Mouse (Mus musculus): ENCODE measurements around the gene Actbl2. TPM values are rescaled to one million over a fixed set of nuclear protein-coding genes. Genes with fewer than 3 reads are reported as not detected.

The Actbl2 gene
- polyA plus RNA-seq, 1 experiment from 2014 or later: not detected

DNA sequence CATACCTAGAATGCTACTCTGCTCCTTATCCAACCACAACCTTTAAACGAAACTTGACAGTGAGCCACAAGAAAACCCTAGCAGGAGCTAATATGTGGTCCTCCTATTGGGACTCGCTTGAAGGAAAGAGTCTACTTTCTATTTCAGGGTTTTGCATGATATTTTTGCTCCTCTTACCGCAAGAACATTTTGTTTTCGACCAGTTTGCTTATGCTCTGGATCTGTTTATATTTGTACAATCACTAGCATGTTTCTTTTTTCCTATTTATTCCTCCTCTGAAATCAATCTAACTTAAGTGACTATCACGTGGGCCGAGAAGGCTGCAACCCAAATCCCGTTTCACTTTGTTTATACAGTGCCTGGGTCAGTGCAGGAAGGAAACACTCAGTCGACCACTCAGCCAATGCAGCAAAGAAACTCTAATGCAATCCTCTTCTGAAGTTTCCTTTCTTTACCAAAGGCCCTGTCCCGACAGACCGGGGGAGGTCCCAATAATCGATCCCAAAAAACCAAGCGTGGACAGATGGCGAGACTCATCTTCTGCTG is 15.0 kb downstream of the Actbl2 start:
- POLR2A ChIA-PET: no interaction called here
- H3K27me3 ChIP-seq: no peaks in the 10 kb centered on the region
- no peak for TF ChIP-seq CTCF (IDR thresholded peaks at IDR 0.05)
- ATAC-seq: no peak
- CTCF ChIA-PET: no interaction called here
- in situ Hi-C loops (cut with MboI; ENCODE audit: low pct_unique_long_range_greater_than_20kb): no loop called here
- no peak for DNase-seq (ENCODE audit: low read depth, low spot score)

DNA sequence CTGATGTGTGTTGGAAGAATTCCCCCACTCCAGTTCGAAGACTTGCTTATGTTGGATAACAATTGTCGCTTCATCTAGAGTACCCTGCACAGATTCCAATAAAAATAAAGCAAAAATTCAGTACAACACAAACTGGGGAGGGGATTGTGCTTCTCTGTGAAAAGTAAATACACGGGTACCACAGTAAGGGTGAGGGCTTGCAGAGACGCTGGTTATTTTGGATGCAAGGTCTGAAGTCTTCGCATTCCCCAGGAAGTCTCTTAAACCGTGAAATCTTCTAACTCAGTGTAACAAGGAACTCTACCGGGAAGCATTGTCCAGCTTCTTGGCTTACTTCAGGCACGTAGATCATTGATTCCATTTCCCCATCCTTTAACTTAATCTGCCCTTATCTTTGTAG is 17.1 kb downstream of the Actbl2 start:
- no peak for DNase-seq (ENCODE audit: low read depth, low spot score)
- no peak for TF ChIP-seq CTCF (IDR thresholded peaks at IDR 0.05)
- in situ Hi-C loops (cut with MboI; ENCODE audit: low pct_unique_long_range_greater_than_20kb): no loop called here
- POLR2A ChIA-PET: no interaction called here
- CTCF ChIA-PET: no interaction called here
- no peaks in the 10 kb centered on the region for H3K27me3 ChIP-seq
- no peak for ATAC-seq

DNA sequence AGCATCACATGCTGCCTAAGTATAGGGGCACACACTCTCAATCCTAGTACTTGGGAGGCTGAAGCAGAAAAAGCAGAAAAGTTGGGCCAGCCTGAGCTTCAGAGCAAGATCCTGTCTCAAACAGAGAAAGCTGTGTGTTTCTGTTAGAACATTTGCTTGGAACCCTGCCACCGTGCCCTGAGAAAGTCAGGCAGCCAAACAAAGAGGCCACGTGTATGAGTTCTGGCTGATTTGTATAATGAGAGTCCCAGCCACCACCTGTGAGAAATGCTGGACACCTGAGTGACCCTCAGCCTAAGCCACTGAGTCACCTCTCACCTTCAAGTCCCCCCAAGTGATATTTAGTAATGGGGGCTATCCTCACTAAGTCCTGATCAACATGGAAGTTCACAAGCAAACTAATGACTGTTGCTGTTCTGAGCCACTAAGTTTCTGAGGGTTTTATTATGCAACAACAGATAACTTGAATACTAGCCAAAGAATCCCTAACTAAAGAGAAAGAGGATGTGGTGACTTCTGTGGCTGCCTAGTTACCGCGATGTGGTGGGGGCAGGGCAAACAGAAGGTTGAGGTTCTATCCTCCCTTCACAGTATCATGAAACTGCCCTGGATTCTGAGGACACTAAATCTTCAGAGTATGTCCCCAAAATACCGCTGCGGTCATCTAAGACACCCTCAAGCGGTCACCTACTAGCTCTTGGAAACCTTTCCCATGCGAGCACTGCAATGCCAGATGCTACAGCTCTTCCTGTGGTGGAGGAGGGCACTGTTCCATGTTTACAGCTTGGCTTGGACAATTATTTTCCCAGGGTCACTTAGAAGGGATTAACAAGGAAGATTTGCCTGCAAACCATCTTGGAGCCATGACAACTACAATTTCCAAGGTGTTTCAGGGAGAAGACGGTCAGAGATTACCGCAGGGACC is 31.9 kb downstream of the Actbl2 start:
- no peak for TF ChIP-seq CTCF (IDR thresholded peaks at IDR 0.05)
- in situ Hi-C loops (cut with MboI; ENCODE audit: low pct_unique_long_range_greater_than_20kb): no loop called here
- no peaks in the 10 kb centered on the region for H3K27me3 ChIP-seq
- CTCF ChIA-PET: interaction anchor here (0.9 to 1.3 kb wide), 3 partner anchors 13 to 32 kb away, joined by 3 to 6 read pairs (median 3); no protein-coding TSS in a partner anchor
- DNase-seq (ENCODE audit: low read depth, low spot score): peak; percentile 46
- peak; percentile 65 for ATAC-seq
- POLR2A ChIA-PET: no interaction called here

DNA sequence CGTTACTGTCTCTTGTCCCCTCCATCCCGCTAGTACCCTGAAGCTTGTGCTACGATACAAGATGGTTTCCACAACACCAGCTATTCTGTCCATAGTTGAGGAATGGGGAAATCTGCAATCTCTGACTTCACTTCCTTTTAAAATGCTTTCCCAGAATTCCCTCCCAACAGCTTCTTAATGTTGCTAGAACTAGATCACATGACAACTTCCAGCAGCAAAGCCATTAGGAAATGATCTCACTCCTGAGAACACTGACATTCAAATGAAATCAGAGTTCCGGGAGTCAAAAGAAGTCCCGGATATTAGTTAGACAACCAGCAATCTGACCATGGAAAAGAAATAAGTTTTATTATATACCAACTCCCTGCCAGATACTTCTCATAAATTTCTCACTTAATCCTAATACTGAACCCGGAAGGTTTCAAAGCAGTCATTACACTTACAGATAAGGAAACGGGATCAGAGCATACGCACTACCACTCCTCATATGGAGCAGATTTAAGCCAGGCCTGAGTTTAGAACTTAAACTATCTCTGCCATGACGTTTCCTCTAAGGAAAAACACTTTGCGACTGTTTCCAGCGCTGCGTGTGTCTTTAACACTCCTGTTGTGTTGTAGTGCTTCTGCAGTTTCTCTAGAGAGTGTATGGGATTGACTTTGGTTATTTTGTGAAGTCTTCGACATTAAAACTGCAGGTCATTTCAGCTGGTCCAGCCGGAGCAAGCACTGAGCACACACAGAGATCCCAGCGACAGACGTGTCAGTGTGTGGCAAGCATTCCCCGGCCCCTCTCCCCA is 36.5 kb downstream of the Actbl2 start:
- CTCF ChIA-PET: interaction anchor here (1.0 to 1.2 kb wide), 2 partner anchors 18 to 35 kb away, joined by 3 read pairs; no protein-coding TSS in a partner anchor
- H3K27me3 ChIP-seq: no peaks in the 10 kb centered on the region
- in situ Hi-C loops (cut with MboI; ENCODE audit: low pct_unique_long_range_greater_than_20kb): no loop called here
- no peak for ATAC-seq
- POLR2A ChIA-PET: no interaction called here
- no peak for DNase-seq (ENCODE audit: low read depth, low spot score)
- TF ChIP-seq CTCF (IDR thresholded peaks at IDR 0.05): no peak

DNA sequence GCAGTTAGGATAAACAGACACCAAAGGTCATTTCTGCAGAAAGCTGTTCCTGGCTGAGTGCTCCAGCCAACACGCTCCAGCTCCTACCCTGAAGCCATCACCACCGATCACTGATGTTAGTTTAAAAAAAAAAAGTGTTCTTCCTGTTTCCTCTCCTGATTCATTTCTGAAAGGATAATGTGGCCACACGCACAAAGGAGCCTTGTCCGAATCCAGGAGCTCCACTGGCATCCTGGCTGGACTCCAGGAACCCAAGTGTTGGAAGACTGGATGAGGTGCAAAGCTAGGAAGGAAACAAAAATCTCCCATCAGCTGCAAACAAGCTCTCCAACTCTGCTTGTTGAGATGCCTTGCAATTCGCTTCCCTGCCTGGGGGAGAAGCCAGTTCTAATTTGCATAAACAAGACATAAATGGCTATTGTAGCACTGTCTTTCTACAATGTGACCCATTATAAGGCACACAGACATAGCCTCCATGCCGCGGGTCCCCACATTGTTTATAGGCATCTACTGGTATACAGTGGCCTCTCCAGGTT is 37.2 kb downstream of the Actbl2 start:
- ChIA-PET CTCF (interaction anchor here (1.2 kb wide), 1 partner anchor 34 kb away, joined by 3 read pairs; no protein-coding TSS in a partner anchor), POLR2A (no interaction called here)
- in situ Hi-C loops (cut with MboI; ENCODE audit: low pct_unique_long_range_greater_than_20kb): no loop called here

DNA sequence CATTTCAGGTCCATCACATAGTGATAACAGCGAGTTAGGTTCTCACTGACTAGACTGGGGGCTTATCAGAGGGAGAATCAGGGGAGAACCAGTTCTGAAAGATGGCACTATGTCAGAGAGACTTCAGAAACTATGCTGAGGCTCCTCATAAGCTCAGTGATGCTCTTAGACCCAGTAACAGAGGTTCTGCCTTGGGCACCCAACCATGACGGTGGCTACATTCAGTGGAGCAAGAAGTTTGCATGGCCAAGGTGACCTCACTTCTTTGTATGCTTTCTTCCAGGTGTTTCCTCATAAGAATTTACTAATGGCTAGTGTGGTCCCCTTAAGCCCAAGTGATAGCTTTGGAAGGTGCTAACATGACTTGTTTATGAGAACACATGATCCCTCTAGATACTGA is 38.7 kb downstream of the Actbl2 start:
- TF ChIP-seq CTCF (IDR thresholded peaks at IDR 0.05): no peak
- CTCF ChIA-PET: no interaction called here
- DNase-seq (ENCODE audit: low read depth, low spot score) (no peak), ATAC-seq (no peak)
- POLR2A ChIA-PET: no interaction called here
- in situ Hi-C loops (cut with MboI; ENCODE audit: low pct_unique_long_range_greater_than_20kb): no loop called here
- no peaks in the 10 kb centered on the region for H3K27me3 ChIP-seq

More for the DNA sequence above, 37.2 kb downstream of the Actbl2 start:
- peak; percentile 72 for ATAC-seq
- DNase-seq (ENCODE audit: low read depth, low spot score): peak; percentile 46
- no peak for TF ChIP-seq CTCF (IDR thresholded peaks at IDR 0.05)
- no peaks in the 10 kb centered on the region for H3K27me3 ChIP-seq

DNA sequence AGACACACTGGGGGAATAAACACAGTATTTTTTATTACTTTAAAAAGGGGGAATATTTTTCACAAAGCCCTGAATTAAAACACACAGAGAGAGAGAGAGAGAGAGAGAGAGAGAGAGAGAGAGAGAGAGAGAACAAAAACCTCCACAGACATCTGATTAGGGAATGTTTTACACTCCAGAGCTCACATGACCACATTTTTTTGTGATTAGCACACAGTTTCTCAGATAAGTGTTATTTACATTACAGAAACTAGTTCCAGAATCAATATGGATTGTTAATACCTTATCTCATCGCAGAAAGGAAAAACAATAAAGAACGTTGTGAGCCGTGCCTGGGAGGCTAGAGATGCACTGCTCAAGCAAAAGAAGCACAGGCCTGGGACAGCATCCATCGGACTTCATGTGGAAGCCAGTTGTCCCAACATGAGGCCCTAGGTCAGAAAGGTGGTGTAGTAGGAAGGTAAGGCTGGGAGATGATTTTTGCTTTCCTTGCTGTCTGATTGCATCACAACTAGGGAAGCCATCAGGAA is 40.2 kb downstream of the Actbl2 start:
- in situ Hi-C loops (cut with MboI; ENCODE audit: low pct_unique_long_range_greater_than_20kb): no loop called here
- CTCF ChIA-PET: interaction anchor here (0.9 to 1.4 kb wide), 2 partner anchors 10 to 25 kb away, joined by 3 read pairs; no protein-coding TSS in a partner anchor
- POLR2A ChIA-PET: interaction anchor here (0.6 to 0.7 kb wide), 2 partner anchors 8 to 52 kb away, joined by 4 read pairs; no protein-coding TSS in a partner anchor
- ATAC-seq (no peak), DNase-seq (ENCODE audit: low read depth, low spot score) (no peak)
- no peak for TF ChIP-seq CTCF (IDR thresholded peaks at IDR 0.05)
- H3K27me3 ChIP-seq: no peaks in the 10 kb centered on the region

DNA sequence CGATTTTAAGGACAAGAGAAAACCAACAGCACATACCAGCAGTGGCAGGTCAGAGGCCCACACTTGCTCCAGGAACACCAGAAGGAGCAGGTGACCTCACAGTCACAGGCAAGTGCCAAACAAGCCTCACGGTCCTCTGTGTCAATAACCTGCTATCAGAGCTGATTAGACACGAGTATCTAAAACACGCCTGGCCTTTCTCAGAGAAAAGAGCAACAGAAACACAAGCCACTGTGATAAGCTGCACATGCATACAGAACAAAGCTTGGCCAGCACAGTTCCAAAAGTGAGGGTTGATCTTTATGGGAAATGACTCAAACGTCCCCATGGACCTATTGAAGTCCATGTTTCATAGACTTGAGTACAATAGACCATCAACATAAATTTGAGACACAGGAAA is 41.2 kb downstream of the Actbl2 start:
- ATAC-seq: no peak
- ChIA-PET CTCF (interaction anchor here (0.9 kb wide), 1 partner anchor 24 kb away, joined by 3 read pairs; no protein-coding TSS in a partner anchor), POLR2A (no interaction called here)
- TF ChIP-seq CTCF (IDR thresholded peaks at IDR 0.05): no peak
- H3K27me3 ChIP-seq: no peaks in the 10 kb centered on the region
- no peak for DNase-seq (ENCODE audit: low read depth, low spot score)
- in situ Hi-C loops (cut with MboI; ENCODE audit: low pct_unique_long_range_greater_than_20kb): no loop called here

DNA sequence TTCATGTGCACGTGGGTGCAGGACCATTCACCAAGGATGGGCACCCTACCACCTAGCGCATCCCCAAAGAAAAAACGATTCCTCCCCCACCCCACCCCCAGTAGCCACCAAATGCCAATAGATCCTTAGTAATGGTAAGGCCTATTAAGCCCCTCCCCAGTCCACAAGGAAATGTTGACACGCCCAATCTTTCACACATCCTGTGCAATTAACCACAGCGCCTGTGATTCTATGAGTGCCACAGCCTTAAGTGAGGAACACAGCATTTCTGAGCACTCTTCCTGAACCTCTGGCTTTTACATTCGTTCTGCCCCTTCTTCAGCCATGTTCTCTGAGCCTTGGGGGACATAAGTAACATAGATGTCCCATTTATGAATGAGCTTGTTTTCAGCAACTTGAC is 42.8 kb downstream of the Actbl2 start:
- in situ Hi-C loops (cut with MboI; ENCODE audit: low pct_unique_long_range_greater_than_20kb): no loop called here
- DNase-seq (ENCODE audit: low read depth, low spot score): no peak
- POLR2A ChIA-PET: no interaction called here
- no peaks in the 10 kb centered on the region for H3K27me3 ChIP-seq
- no peak for ATAC-seq
- CTCF ChIA-PET: no interaction called here
- TF ChIP-seq CTCF (IDR thresholded peaks at IDR 0.05): no peak

DNA sequence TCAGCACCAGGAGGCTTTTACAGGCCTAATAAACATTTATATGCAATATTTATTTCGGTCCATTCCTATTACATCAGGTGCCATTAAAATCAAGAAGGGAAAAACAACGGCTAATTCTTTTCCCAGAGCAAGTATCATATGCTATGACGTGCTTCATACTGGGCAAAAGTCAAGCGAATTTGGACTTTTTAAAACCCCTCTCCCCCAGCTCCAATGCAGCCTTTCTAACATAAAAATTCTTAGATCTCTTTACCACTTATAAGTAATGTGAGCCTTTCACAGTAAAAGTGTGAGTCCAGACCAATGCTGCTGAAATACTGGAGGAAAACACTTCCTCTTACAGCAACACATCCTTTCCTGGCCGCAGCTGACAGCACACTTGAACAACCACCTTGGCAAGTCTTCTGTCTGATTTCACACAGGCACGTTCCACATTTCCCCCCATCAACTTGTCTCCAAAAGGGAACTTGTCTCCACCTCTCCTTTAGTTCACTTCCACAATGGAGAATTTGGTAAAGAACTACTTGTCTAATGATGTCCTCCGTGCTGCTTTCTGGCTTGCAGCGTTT is 44.4 kb downstream of the Actbl2 start:
- in situ Hi-C loops (cut with MboI; ENCODE audit: low pct_unique_long_range_greater_than_20kb): no loop called here
- no peaks in the 10 kb centered on the region for H3K27me3 ChIP-seq

More for the DNA sequence above, 44.4 kb downstream of the Actbl2 start:
- CTCF ChIA-PET: interaction anchor here (1.3 kb wide), 1 partner anchor 13 kb away, joined by 3 read pairs; no protein-coding TSS in a partner anchor
- POLR2A ChIA-PET: no interaction called here
- TF ChIP-seq CTCF (IDR thresholded peaks at IDR 0.05): no peak
- ATAC-seq (no peak), DNase-seq (ENCODE audit: low read depth, low spot score) (no peak)
